Mouse (Mus musculus): ENCODE results near the gene Ccdc27. TPM values are rescaled to one million over a fixed set of nuclear protein-coding genes. Genes with fewer than 3 reads are reported as not detected.

Gene Ccdc27
- total RNA-seq, 2 experiments from 2014 or later = not detected

Other genes with a start within 250 kb of the Ccdc27 start
- 38.8 and 52.5 TPM in 2 replicates for gene A430005L14Rik, start 85.4 kb downstream of the Ccdc27 start, total RNA-seq (2015)
- gene A430005L14Rik, start 85.4 kb downstream of the Ccdc27 start, total RNA-seq (2017) = 35.3 and 35.9 TPM in 2 replicates
- gene Dffb, start 67.6 kb downstream of the Ccdc27 start, total RNA-seq (2015) = 6.7 and 8.4 TPM in 2 replicates
- 8.6 and 13.8 TPM in 2 replicates for gene Dffb, start 67.6 kb downstream of the Ccdc27 start, total RNA-seq (2017)
- 4.0 and 4.3 TPM in 2 replicates for gene Cep104, start 67.5 kb downstream of the Ccdc27 start, total RNA-seq (2015)
- gene Cep104, start 67.5 kb downstream of the Ccdc27 start, total RNA-seq (2017) = 4.3 and 5.3 TPM in 2 replicates
- gene Lrrc47, start 30.9 kb downstream of the Ccdc27 start, total RNA-seq (2015) = 7.0 and 11.4 TPM in 2 replicates
- 11.3 and 21.1 TPM in 2 replicates for gene Lrrc47, start 30.9 kb downstream of the Ccdc27 start, total RNA-seq (2017)
- gene Smim1, start 16.4 kb downstream of the Ccdc27 start, total RNA-seq (2015) = 0.62 and 1.9 TPM in 2 replicates
- gene Smim1, start 16.4 kb downstream of the Ccdc27 start, total RNA-seq (2017) = 0.26 and 1.3 TPM in 2 replicates
- gene Trp73, start 97.5 kb upstream of the Ccdc27 start, total RNA-seq (2015) = not detected in 2 replicates
- gene Trp73, start 97.5 kb upstream of the Ccdc27 start, total RNA-seq (2017) = not detected in 2 replicates
- gene Wrap73, start 99.7 kb upstream of the Ccdc27 start, total RNA-seq (2015) = 9.6 and 9.8 TPM in 2 replicates
- 3.6 and 5.3 TPM in 2 replicates for gene Wrap73, start 99.7 kb upstream of the Ccdc27 start, total RNA-seq (2017)
- gene Tprgl, start 118.0 kb upstream of the Ccdc27 start, total RNA-seq (2015) = 75.5 and 90.9 TPM in 2 replicates
- 52.4 and 57.3 TPM in 2 replicates for gene Tprgl, start 118.0 kb upstream of the Ccdc27 start, total RNA-seq (2017)
- not detected in 2 replicates for gene Megf6, start 128.1 kb upstream of the Ccdc27 start, total RNA-seq (2015)
- gene Megf6, start 128.1 kb upstream of the Ccdc27 start, total RNA-seq (2017) = 0.04 TPM in 1 of 2 replicates, not detected in the other

Measured in megakaryocyte, adult 5-6 weeks (primary cell).